Mouse (Mus musculus) cerebellum, adult 2 months (tissue): Measurements from ENCODE around the gene Agrn.

Experiments used
- CTCF ChIP-seq: fragments of 200-500 bp; IDR thresholded peaks from 2 replicates; pipeline ENCODE4 v1.5.1; 2011; ENCODE audit warnings: low read depth, mild to moderate bottlenecking, control low read depth, low read length, moderate library complexity, borderline replicate concordance; ENCODE audit not compliant: insufficient read depth
- POLR2A ChIP-seq: fragments of 200-500 bp; IDR thresholded peaks from 2 replicates; pipeline ENCODE4 v1.6.1; 2011; ENCODE audit warnings: low read length, control low read depth, borderline replicate concordance; ENCODE audit not compliant: insufficient read depth

GRCm38 (mm10) chr4:156224276-156224675 lies 27.0 kb upstream of the Agrn start:
- TF ChIP-seq CTCF (no peak), POLR2A (no peak)
